Mouse (Mus musculus): Measurements from ENCODE around the gene Ppm1h.

Gene Ppm1h

DNA sequence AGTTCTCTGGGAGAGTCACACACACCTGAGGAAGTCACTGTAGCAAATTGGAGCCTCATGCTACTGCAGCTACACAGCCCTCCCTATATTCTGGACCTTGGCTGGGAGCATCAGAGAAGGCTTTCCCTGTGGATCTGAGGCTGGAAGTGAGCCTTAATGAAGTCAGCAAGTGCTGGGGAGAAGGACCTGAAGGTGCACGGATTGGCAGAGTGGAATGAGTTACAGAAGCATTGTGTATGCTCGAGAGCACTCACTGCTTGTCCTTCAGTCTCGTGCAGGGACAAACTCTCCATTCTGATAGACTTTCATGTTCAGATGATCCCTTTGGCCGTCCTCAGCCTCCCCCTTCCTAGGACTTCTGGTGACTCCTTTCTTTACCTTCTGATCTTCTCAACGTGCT is 26.3 kb downstream of the Ppm1h start:
- DNase-seq, result no peak

DNA sequence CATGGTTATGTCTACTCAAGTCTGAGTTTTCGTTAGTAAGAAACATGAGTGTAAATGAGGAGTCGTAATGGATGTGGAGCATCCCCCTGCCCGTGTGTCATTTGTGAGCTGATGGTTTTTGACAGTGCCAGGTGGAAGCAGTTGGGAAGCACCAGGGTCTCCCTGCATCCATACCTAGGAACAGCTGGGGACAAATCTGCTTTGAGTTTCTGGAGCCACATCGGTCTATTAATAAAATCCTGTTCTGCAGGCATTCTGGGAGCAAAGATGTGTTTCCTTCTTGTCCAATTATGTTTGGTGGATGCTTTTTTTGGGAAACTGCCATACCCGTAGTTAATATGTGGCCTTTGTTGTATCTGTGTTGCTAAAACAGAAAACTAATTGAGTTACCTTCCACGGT is 26.9 kb downstream of the Ppm1h start:
- DNase-seq, result no peak

DNA sequence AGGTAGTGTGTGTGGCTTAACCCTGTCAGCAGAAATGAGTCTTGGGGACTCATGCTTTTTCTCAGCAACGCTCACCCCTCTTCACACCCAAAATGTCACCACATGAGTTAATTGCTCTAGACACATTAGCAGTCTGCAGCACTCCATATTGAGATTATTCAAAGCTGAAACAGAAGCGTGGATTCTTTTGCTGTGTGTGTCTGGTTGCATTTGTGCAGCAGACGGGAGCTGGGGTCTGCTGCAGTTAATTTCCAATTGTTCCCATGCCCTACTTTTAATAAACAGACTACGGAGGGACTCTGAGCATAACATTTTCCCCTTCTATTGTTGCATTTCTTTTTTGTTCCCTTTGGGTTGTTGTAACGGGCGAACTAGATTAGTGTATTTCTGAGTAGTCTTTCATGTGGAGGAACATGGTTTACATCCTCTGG is 32.8 kb downstream of the Ppm1h start:
- no peak for DNase-seq

DNA sequence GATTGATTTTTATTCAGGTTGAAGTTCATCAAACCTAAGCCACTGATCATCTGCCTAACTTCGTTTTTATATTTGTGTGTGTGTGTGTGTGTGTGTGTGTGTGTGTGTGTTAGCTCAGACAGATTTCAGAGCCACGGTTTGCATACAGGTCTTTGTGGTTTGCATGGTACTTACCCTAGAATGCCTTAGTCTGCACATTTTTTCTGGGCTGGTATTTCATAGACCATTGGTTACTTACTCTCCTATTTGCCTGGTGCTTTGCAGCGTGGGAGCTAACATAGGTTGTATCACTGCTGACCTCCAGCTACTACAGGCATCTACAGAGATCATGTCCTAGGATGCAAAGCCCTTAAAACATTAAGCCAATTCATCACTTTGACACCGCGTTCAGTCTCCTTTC is 33.7 kb downstream of the Ppm1h start:
- DNase-seq, result peak in 1 of 2 experiments; percentile 19

GRCm38 (mm10) chr10:122715856-122716255 is 37.3 kb downstream of the Ppm1h start:
- no peak for DNase-seq

GRCm38 (mm10) chr10:122716286-122716685 is 37.7 kb downstream of the Ppm1h start:
- DNase-seq, result no peak

DNA sequence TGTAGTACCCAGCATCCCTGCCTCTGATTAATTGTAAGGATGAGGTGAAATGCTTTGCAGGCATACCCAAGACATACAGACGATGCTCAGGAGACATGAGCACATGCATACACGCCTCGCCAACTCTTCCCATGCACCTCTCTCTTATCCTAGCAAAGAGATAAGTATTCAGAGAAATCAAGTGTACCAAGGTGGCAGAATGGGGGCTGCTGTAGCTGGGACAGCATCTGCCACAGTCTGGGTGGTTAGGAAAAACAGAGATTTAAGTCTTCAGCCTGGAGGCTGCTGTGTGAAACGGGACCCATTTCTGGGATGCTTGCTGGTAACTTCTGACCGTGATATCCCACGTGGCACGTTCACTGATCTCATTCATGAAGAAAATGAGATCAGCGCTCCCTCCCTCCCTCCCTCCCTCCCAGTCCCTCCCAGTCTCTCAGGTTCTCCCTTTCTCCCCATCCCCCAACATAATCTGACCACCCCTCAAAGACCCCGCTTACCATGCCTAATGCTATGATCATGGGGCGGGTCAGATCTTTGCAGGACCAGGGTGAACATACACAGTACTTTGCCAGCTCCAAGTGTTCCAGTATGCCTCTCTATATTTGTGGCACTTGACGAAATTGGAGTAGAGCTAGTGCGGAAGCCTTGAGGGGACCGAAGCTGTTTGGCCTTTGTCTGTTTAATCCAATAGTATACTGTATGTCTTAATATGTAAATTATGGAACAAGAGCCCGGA is 38.3 kb downstream of the Ppm1h start:
- no peak for DNase-seq

DNA sequence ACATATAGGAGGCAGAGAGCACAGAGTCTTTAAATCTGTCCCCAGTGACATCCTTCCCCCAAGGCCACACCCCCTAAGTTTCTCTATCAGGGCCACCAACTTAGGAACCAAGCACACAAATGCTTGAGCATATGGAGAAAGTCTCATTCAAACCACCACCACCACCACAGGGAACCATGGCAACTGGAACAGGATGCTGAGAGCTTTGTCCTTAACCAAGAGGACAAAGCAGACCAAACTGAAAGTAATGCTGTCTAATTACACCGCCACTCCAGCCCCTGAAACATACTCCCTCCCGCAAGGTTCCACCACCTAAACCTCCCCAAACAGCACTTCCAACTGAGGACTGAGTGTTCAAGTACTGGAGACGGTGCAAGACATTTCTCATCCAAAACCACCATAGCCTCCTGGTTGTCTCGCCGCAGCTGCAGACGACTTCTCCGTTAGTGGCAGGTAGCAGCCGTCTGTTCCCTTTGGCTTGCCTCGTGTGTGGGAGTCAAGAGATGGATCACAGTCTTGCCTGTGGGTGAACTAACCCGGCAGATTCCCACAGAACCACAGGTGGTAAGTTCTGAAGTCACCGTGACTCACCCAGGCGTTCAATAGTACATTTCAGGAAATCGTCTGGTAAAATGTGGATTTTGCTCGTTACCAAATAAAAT is 39.3 kb downstream of the Ppm1h start:
- DNase-seq, result no peak

- no peak for DNase-seq
These were observed 40.4 kb downstream of the Ppm1h start for GRCm38 (mm10) chr10:122718951-122719350.

DNA sequence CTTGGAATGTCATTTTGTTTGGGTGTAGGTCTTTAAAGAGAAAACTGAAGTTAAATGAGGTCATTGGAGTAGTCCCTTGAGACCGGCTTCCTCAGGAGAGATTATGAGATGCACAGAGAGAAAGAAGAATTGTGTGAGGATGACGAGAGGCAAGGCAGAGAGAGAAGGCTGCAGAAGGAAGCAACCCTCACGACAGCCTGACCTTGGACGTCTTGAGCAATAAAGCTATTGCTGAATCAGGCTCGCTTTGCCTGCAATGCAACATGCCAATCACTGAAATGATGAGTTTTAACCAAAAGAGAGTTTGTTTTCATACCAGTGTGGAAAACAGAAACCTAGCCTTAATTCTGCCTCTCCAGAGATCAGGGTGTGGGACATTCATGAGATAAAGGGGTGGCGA is 43.5 kb downstream of the Ppm1h start:
- DNase-seq, result no peak

DNA sequence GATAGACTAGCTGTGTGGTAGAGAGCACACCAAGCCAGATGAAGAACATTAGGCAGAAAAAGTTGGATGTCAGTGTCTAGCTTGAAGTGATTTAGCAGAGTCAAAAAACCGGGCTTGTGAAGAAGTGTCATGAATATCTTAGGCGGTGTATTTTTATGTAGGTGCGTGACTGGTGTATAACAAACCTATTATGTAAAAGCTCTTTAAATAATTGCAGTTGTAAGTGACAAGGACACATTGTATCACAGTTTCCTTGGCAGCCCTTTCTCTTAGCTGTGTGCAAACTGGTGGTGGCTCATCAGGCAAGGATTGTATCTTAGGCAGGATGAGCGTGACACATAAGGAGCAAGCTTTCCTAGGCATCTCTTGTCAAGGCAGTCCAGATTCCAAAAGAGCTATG is 46.1 kb downstream of the Ppm1h start:
- DNase-seq, result no peak

- peak in 1 of 2 experiments; percentile 18 for DNase-seq
These were observed 48.7 kb downstream of the Ppm1h start for GRCm38 (mm10) chr10:122727228-122727627.

GRCm38 (mm10) chr10:122728172-122728571 is 49.6 kb downstream of the Ppm1h start:
- no peak for DNase-seq

- DNase-seq, result no peak
These were observed 53.6 kb downstream of the Ppm1h start for GRCm38 (mm10) chr10:122732146-122732545.

DNA sequence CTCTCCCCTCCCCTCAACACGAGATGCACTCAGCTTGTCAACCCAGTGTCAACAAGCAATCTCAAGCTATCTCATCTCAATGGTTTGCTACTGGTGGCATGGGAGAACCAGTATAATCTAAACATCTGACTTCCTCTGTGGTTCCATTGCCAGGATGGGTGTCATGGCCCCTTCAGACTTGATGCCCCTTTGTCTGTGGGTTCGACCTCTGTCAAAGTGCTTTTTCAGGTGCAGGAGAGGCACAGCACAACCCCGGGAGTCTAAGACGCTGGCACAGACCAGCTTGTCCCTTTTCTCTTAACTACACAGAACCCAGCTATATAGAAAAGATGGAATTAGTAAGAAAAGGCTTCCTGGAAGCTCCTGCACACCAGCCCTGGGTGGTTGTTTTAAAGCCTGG is 56.0 kb downstream of the Ppm1h start:
- DNase-seq, result no peak

DNA sequence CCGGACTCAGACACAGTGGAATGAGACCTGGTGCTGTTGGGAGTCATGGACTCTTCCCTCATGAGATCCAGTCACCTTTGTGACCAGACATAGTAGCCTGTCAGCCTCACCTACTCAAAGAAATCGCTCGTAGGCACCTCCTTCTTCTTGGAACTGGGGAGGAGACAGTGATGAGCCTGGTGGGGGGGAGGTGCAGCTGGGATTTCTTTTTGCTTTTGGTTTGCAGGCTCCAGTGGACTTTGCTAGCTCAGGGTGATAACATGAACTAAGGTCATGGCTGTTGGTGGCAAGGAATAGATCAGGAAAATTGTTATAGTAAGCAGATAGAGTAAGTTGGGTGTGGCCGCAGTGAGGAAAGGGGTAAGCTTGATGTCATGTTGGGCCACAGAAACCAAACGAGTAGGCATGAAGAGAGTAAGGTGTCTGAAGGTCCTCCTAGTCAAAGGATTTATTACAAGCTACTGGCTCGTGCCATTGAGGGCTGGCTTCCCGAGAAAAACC is 56.8 kb downstream of the Ppm1h start:
- DNase-seq, result no peak

DNA sequence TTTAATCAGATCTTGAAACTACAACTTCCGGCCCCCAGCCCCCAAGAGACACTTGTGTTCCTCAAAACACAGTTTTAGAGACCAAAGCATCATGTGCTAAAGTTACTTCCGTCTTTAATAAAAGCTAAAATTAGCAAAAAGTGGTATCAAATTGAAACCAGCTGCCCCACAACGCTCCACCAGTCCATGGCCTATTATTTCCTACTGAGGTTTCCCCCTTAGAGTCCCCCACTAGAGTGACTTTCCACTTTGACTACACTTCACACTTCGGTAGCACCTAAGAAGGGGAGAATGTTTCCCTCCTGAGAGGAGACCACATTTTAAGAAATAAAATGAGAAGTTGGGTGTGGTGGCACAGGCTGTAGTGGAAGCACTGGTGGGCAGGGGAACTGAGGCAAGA is 58.3 kb downstream of the Ppm1h start:
- no peak for DNase-seq

DNA sequence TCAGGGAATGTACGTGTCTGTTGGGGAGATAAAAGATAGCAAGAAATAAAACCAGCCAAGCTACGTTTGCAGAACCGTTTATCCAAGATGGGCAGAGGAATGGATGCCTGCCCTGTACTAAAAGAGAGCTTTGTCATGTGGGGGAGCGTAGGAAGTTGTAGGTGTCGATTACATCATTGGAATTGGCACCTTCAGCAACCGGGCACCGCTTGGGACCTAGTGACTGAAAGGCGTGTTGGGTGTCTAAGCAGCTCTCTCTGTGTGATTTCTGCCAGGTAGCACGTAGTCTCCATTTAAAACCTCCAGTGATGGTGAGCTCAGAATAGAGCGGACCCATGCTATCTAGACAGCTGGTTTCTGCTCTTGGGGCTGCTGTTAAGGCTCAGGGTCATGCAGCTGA is 60.0 kb downstream of the Ppm1h start:
- no peak for DNase-seq

DNA sequence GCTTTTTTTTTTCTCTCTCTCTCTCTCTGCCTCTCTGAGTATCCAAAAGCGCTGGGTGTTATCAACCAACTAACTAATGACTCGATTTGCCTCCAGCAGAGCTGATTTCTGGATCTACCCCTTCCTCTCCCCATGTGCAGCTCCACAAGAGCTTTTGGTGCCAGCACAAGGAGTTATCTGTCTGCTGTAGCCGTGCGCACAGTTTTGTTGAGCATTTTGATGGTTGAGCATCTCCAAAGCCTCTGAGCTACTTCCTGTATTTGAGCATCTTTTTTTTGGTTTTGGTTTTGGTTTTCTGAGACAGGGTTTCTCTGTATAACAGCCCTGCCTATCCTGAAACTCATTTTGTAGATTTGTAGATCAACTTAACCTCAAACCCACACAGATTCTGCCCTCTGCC is 60.5 kb downstream of the Ppm1h start:
- DNase-seq, result no peak

GRCm38 (mm10) chr10:122740117-122740516 is 61.6 kb downstream of the Ppm1h start:
- no peak for DNase-seq

DNA sequence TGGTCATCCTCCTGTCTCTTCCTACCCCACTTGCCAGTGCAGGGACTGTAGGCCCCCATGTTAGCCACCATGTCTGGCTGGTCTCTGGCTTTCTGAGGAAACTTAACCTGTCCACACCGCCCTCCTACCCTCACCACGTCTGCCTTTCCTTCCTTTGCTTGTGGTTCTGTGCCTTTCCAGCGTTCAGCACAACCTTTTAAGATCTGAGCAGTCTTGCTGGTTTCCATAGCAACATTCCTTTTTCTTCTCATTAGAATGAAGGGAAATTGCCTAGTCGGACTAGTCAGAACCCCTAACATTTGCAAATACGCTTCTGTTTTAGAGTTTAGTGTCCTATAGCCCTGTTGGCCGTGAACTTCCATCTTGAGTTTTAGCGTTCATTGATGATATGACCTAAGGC is 62.6 kb downstream of the Ppm1h start:
- DNase-seq, result no peak

DNA sequence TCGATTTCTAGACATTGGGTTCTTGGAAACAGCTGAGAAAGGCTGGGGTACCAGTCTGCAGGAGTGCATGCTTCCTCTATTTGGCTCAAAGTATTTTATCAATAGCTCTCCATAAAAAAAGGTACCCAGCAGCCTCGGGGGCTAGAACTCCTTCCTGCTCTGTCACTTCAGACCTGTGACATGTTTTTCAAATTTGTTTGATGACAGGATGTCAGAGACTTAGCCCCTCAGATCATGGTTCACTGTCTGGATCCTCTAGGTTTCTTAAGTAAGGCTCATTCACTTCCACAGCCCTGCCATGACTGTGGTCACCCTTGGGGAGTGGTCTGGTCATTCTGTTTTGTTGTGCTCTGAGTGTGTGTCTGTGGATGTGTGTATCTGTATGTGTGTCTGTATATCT is 63.6 kb downstream of the Ppm1h start:
- DNase-seq, result no peak

GRCm38 (mm10) chr10:122743361-122743760 is 64.8 kb downstream of the Ppm1h start:
- DNase-seq, result no peak

GRCm38 (mm10) chr10:122744970-122745369 is 66.4 kb downstream of the Ppm1h start:
- DNase-seq, result no peak

GRCm38 (mm10) chr10:122746211-122746610 is 67.6 kb downstream of the Ppm1h start:
- no peak for DNase-seq
